Mouse (Mus musculus) midbrain, embryonic 14.5 days (tissue): ENCODE data around the gene Gng13. TPM values are rescaled to one million over a fixed set of nuclear protein-coding genes. Genes with fewer than 3 reads are reported as not detected.

Experiments
- ATAC-seq: fragments of 200-750 bp; cut with Nextera tagmentation; 2 replicates; pipeline ENCODE4 v1.8.0; 2017; ENCODE audit warnings: moderate number of reproducible peaks, moderate library complexity; ENCODE audit not compliant: low FRiP score, low TSS enrichment
- DNase-seq: peaks from one replicate; pipeline ENCODE4 v3.0.0-alpha.2; 2015
- H3K27ac ChIP-seq: fragments of 300-500 bp; sonication (generic); replicated peaks from 2 replicates; pipeline ENCODE4 v1.5.1; 2014; ENCODE audit warnings: mild to moderate bottlenecking, low read depth, low read length, moderate library complexity
- H3K27me3 ChIP-seq: fragments of 300-500 bp; sonication (generic); 2 replicates; pipeline ENCODE4 v1.6.1; 2014; ENCODE audit warnings: low read length, control low read depth, mixed read lengths; ENCODE audit not compliant: control insufficient read depth, insufficient read depth
- H3K36me3 ChIP-seq: fragments of 300-500 bp; sonication (generic); 2 replicates; pipeline ENCODE4 v1.6.1; 2014; ENCODE audit warnings: low read length, control low read depth; ENCODE audit not compliant: control insufficient read depth, insufficient read depth
- H3K4me1 ChIP-seq: fragments of 300-500 bp; sonication (generic); 2 replicates; pipeline ENCODE4 v1.6.1; 2014; ENCODE audit warnings: mild to moderate bottlenecking, antibody characterized with exemption, low read length, control low read depth; ENCODE audit not compliant: control insufficient read depth, insufficient read depth
- H3K4me2 ChIP-seq: fragments of 300-500 bp; sonication (generic); 2 replicates; pipeline ENCODE4 v1.6.1; 2014; ENCODE audit warnings: mild to moderate bottlenecking, low read length, moderate library complexity
- H3K4me3 ChIP-seq: fragments of 300-500 bp; sonication (generic); replicated peaks from 2 replicates; pipeline ENCODE4 v1.5.1; 2014; ENCODE audit warnings: low read depth, low read length
- H3K9ac ChIP-seq: fragments of 300-500 bp; sonication (generic); replicated peaks from 2 replicates; pipeline ENCODE4 v1.6.1; 2014; ENCODE audit warnings: mild to moderate bottlenecking, low read length, moderate library complexity
- H3K9me3 ChIP-seq: fragments of 300-500 bp; sonication (generic); 2 replicates; pipeline ENCODE4 v1.6.1; 2016; ENCODE audit warnings: low read length, control low read depth, mixed read lengths; ENCODE audit not compliant: control insufficient read depth
- WGBS: fragments of 180-500 bp; shearing (Covaris S2); extraction: QIAGEN DNeasy Blood & Tissue Kit; methylation state at CpG from one replicate; pipeline ENCODE4 v1.1.7; 2014; 5-methylcytosine and 5-hydroxymethylcytosine counted together
- polyA plus RNA-seq: library from polyadenylated mRNA; unstranded; fragments of >200 nt; fragmentation: Nextera tagmentation; extraction: Ambion mirVana; gene quantifications from 2 replicates; pipeline ENCODE4 v1.2.1, GENCODE M21; 2014

Gene Gng13
- polyA plus RNA-seq, 1 experiment from 2014 or later = 6.0 TPM

DNA sequence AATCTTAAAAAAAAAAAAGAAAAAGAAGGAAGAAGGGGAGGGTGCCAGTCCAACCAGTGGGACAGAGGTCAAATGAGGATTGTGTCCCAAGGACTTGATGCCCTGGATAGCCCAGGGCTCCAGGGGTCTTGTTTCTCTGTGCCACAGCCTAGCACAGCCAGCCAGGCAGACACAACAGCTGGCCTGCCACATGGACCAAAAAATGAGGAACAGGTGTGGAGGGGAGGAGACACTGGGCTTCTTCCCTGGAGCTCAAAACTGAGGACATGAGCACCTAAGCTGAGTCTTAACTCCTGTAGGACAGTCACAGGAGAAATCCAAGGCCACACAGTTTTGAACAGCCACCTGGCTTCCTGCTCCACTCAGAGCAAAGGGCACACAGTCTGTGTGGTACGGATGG is 20.7 kb upstream of the Gng13 start:
- H3K4me1 ChIP-seq = no peaks in the 10 kb centered on the region
- DNase-seq = no peak
- no peak for ATAC-seq
- H3K4me2 ChIP-seq = no peak overlapping the region
- no peak overlapping the region for H3K9ac ChIP-seq
- no peaks in the 10 kb centered on the region for H3K36me3 ChIP-seq
- H3K4me3 ChIP-seq = no peak overlapping the region
- H3K27me3 ChIP-seq = no peaks in the 10 kb centered on the region
- H3K9me3 ChIP-seq = no peaks in the 10 kb centered on the region
- WGBS = 38% methylated on average over 1 of the region's 1 CpGs
- H3K27ac ChIP-seq = no peak overlapping the region

DNA sequence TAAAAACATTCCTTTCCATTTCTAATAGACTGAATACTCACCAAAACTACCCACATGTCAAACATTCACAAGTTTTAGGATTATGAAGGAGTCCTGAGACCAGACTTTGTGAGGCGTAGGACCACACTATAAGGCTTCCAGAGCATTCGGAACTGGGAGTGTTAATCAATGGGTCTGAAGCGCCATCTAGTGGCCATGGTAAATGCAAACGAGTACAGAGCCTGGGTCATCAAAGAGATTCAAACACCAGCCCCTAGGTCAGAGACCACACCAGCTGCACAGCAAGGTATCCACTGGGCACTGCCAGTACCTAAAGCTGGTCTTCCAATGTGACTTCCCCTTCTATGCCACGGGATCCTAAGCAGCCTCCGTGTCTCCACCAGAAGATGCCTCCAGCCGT is 18.5 kb upstream of the Gng13 start:
- Histone ChIP-seq H3K27ac (no peak overlapping the region), H3K9ac (no peak overlapping the region), H3K4me3 (no peak overlapping the region), H3K36me3 (no peaks in the 10 kb centered on the region), H3K4me1 (no peaks in the 10 kb centered on the region), H3K4me2 (no peak overlapping the region), H3K27me3 (no peaks in the 10 kb centered on the region), H3K9me3 (no peaks in the 10 kb centered on the region)
- 13% methylated on average over 7 of the region's 7 CpGs for WGBS
- ATAC-seq (no peak), DNase-seq (peak; percentile 94)

DNA sequence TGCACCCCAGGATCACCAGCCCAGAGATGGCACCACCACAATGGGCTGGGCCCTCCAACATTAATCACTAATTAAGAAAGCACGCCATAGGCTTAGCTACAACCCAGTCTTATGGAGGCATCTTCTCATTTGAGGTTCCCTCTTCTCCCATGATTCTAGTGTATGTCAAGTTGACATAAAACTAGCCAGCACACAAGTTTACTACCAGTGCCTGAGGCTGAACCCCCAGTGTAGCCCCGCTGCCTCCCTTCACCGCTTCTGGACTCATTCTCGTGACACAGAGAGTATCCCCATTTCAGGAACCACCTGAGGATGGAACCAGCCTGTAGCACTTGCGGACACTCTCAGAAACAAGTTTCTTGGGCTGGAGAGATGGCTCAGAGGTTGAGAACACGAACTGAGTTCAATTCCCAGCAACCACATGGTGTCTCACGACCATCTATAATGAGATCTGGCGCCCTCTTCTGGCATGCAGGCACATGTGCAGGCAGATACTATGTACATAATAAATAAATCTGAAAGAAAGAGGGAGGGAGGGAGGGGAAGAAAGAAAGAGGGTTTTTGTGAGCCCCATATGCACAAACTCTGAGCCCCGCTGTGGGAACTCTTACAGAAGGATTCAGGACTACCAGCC is 16.0 kb upstream of the Gng13 start:
- H3K4me2 ChIP-seq = no peak overlapping the region
- no peaks in the 10 kb centered on the region for H3K36me3 ChIP-seq
- no peak overlapping the region for H3K27ac ChIP-seq
- no peak for ATAC-seq
- H3K9me3 ChIP-seq = no peaks in the 10 kb centered on the region
- H3K27me3 ChIP-seq = no peaks in the 10 kb centered on the region
- H3K9ac ChIP-seq = no peak overlapping the region
- DNase-seq = no peak
- H3K4me1 ChIP-seq = no peaks in the 10 kb centered on the region
- no peak overlapping the region for H3K4me3 ChIP-seq
- WGBS = 60% methylated on average over 9 of the region's 9 CpGs

DNA sequence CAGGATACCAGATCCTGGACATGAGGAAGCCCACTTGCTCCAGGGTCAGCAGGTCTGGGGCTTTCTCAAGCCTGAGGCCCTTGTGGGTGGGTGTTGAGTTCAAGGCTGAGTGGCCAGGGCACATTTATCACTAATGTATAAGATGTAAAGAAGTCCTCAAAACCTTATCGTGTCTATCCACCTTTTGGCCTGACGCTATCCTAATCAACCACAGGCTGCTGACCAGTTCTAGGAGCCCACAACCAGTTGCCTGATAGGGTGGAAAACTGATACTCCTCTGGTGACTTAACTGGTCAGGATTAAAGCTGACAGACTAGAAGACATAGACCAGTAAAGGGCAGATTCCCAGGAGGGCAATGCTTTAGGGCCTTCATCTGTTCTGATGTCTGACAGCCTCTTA is 7.0 kb upstream of the Gng13 start:
- Histone ChIP-seq H3K27ac (no peak overlapping the region), H3K4me1 (no peaks in the 10 kb centered on the region), H3K4me2 (no peak overlapping the region), H3K36me3 (no peaks in the 10 kb centered on the region), H3K9me3 (no peaks in the 10 kb centered on the region), H3K9ac (no peak overlapping the region), H3K4me3 (no peak overlapping the region), H3K27me3 (no peaks in the 10 kb centered on the region)
- 93% methylated on average over 2 of the region's 2 CpGs for WGBS
- DNase-seq (no peak), ATAC-seq (no peak)

DNA sequence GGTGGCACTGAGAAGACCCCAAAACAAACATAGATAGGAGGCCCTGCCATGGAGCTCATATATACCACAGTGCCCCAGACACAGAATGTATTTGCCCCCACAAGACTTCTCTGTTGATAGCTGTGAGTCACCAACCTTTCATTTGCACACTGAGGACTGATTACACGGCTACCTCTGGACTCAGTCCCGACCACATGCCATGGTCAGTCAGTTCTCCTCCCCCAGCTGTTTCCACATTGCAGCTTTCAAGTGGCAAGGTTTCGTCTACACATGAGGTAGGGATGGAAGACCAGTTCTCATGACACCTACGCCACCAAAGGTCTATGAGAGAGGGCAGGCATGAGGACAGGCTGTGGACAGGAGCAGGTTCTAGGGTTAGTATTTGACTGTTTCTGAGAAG is 5.8 kb upstream of the Gng13 start:
- Histone ChIP-seq H3K27ac (no peak overlapping the region), H3K4me3 (no peak overlapping the region), H3K4me2 (no peak overlapping the region), H3K4me1 (no peaks in the 10 kb centered on the region), H3K9me3 (no peaks in the 10 kb centered on the region), H3K9ac (no peak overlapping the region), H3K36me3 (no peaks in the 10 kb centered on the region), H3K27me3 (peaks cover 4% of the 10 kb centered on the region; the same call in 1 of the 2 replicates)
- no peak for DNase-seq
- no peak for ATAC-seq
- 82% methylated on average over 4 of the region's 4 CpGs for WGBS

DNA sequence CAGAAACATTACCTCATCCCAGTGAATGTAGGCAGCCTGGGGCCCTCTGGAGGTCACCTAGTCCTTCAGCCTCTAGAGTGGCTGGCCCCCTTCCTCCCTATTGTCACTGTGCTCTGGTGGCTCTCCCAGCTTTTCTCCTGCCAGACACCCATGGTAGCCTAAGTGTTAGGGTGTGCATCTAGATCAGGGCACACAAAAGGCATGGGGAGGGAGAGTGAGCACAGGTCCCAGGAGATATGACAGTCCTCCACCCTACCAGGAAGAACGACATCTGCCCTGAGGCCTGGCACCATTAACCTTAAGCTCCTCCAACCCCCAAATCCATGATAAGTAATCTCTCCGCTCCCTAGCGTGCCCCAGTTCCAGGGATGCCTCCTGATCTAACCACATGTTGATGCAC is 1.3 kb upstream of the Gng13 start:
- no peak for ATAC-seq
- H3K4me1 ChIP-seq = no peaks in the 10 kb centered on the region
- H3K36me3 ChIP-seq = no peaks in the 10 kb centered on the region
- no peak overlapping the region for H3K4me2 ChIP-seq
- H3K27me3 ChIP-seq = peaks cover 25% of the 10 kb centered on the region
- 55% methylated on average over 3 of the region's 3 CpGs for WGBS
- DNase-seq = no peak
- no peak overlapping the region for H3K27ac ChIP-seq
- no peak overlapping the region for H3K4me3 ChIP-seq
- no peaks in the 10 kb centered on the region for H3K9me3 ChIP-seq
- H3K9ac ChIP-seq = no peak overlapping the region

DNA sequence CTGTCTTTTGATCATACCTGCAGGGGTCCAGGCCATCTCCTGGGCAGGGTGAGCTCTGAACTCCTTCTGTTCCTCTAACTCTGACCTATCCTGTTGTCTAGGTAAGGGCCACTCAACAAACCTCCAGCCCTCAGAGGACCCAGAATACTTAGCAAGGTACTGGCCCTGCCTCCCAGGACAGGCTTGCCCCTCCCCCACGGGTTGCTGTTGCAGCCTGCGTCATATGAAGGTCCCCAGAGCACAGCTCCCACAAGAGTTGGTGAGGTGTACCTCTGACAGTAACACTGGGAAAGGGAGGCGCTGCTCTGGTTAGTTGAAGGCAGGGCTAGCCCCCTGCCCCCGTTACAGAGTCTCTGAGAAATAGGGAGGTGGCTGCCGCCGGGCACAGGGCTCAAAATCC is 841 bp upstream of the Gng13 start:
- Histone ChIP-seq H3K4me1 (no peaks in the 10 kb centered on the region), H3K27me3 (peaks cover 25% of the 10 kb centered on the region), H3K4me3 (no peak overlapping the region), H3K9ac (no peak overlapping the region), H3K27ac (no peak overlapping the region), H3K4me2 (no peak overlapping the region), H3K36me3 (no peaks in the 10 kb centered on the region), H3K9me3 (no peaks in the 10 kb centered on the region)
- WGBS = under 1% methylated on average over 6 of the region's 6 CpGs
- no peak for ATAC-seq
- DNase-seq = no peak

DNA sequence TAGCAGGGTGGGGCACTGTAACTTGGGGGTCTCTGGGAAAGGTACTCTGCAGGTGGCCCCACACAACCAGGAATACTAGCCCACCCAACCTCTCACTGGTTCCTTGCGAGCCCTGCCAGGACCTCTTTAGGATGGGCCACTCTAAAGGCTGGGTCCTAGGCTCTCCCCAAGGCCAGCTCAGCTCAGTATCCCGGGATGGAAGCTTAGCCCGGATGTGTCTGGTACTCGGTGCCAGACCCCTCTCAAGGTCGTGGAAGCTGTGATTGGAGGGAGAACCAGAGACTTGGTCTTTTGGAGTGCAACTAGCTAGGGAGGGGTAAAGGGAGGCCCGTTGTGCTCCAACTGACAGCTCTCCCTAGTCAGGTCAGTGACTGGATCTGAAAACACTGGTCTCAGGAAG is 720 bp downstream of the Gng13 start:
- Histone ChIP-seq H3K9me3 (no peaks in the 10 kb centered on the region), H3K27me3 (peaks cover 25% of the 10 kb centered on the region), H3K36me3 (no peaks in the 10 kb centered on the region), H3K4me1 (no peaks in the 10 kb centered on the region), H3K9ac (peak overlapping the region; percentile 50), H3K4me2 (peak overlapping the region; percentile 64), H3K27ac (no peak overlapping the region), H3K4me3 (peak overlapping the region; percentile 36)
- ATAC-seq (no peak), DNase-seq (no peak)
- 6% methylated on average over 6 of the region's 6 CpGs for WGBS

DNA sequence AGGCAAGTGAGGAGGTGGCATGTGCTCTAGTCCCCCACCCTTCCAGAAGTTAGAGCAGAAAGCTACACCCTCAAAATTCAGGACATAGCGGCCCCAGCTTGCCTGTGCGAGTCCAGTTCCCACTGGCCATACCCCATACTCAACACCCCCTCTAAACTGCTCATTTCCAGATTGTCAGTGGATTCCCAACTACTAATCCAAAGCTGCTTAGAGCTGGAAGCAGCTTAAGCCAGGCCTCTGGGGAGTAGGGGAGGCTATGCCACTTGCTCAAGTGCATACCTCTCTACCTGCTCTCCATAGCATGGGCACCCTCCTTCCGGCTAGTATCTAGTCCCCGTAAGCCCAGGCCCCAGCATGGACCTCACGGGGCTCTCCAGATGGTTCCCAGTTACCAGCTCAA is 4.5 kb downstream of the Gng13 start:
- Histone ChIP-seq H3K4me2 (no peak overlapping the region), H3K9me3 (no peaks in the 10 kb centered on the region), H3K4me1 (peaks cover under 1% of the 10 kb centered on the region; the same call in 1 of the 2 replicates), H3K36me3 (no peaks in the 10 kb centered on the region), H3K27ac (no peak overlapping the region), H3K27me3 (peaks cover 18% of the 10 kb centered on the region), H3K4me3 (no peak overlapping the region), H3K9ac (no peak overlapping the region)
- ATAC-seq (no peak), DNase-seq (no peak)
- WGBS = 96% methylated on average over 5 of the region's 5 CpGs
